Mouse (Mus musculus): ENCODE results near the gene Map6. TPM values are rescaled to one million over a fixed set of nuclear protein-coding genes. Genes with fewer than 3 reads are reported as not detected.

The Map6 gene
- polyA plus RNA-seq, 1 experiment from 2014 or later: 2.3 TPM

DNA sequence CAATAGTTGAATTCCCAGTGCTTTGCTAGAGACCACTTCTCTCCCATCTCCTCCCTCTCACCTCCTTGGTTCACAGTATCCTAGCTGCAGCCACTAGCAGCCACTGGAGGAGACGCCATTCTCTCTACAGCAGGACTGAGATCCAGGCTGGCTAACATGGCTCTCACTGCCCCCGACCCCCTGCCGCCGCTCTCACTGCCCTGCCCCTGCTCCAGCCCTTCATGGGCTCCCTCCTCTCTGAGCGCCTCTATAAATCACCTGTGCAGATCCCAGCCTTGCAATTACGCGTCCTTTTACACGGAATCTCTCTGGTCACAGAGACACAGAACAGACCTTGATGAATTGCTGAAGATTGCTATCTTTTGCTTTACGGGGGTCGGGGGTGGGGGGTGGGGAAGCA is 57.6 kb downstream of the Map6 start:
- Histone ChIP-seq H3K4me3 (no peak overlapping the region), H3K4me1 (peaks cover 21% of the 10 kb centered on the region), H3K9me3 (no peaks in the 10 kb centered on the region), H3K27ac (no peak overlapping the region), H3K27me3 (ENCODE audit: insufficient read depth, poor library complexity, severe bottlenecking) (peaks cover 58% of the 10 kb centered on the region), H3K36me3 (no peaks in the 10 kb centered on the region)
- no peak for DNase-seq (ENCODE audit: low spot score)
- WGBS: 29% methylated on average over 10 of the region's 10 CpGs

DNA sequence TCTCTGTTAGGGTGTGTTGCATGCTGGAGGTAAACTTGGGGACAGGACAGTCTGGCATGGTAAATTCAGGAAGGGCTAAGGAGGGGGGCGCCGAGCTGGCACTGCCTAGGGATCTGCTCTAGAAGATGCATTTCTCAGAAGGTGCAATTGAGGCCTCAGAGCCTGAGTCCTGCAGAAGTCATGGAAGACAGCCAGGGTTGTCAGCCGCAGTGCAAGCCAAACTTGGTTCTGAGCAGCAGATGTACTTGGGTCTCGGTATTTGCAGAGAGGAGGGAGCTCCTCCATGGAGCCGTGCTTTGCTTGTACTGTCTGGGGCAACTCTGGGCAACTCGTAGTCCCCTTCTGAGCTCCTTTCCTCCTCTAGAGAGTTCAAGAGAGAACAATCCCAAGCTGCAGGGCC is 58.9 kb downstream of the Map6 start:
- H3K4me1 ChIP-seq: peaks cover 14% of the 10 kb centered on the region
- 74% methylated on average over 6 of the region's 6 CpGs for WGBS
- peaks cover 50% of the 10 kb centered on the region for H3K27me3 ChIP-seq (ENCODE audit: insufficient read depth, poor library complexity, severe bottlenecking)
- H3K4me3 ChIP-seq: no peak overlapping the region
- no peaks in the 10 kb centered on the region for H3K36me3 ChIP-seq
- H3K27ac ChIP-seq: 0 out of 2 replicates have a peak overlapping the region, but pooled peaks have one; percentile 23
- no peaks in the 10 kb centered on the region for H3K9me3 ChIP-seq
- DNase-seq (ENCODE audit: low spot score): no peak

DNA sequence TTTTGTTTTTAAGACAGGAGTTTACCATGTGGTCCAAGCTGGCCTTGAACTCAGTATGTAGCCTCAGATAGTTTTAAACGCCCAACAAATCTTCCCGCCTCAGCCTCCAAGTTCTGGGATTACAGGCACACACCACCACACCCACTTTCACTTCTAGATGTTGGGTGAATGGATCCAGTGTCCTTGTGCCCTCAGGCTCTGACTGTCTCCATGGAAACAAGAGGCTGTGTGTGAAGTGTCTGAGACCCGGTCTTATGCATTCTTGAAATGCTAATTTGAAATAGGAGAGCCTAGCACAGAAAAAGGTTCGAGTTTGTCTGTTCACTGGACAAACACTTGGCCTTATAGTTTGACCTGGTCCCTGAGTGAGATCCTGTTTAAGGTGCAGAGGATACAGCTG is 61.6 kb downstream of the Map6 start:
- H3K27ac ChIP-seq: no peak overlapping the region
- WGBS: 64% methylated on average over 4 of the region's 4 CpGs
- H3K36me3 ChIP-seq: no peaks in the 10 kb centered on the region
- no peak overlapping the region for H3K4me3 ChIP-seq
- peaks cover 15% of the 10 kb centered on the region for H3K4me1 ChIP-seq
- DNase-seq (ENCODE audit: low spot score): no peak
- no peaks in the 10 kb centered on the region for H3K9me3 ChIP-seq
- peaks cover 35% of the 10 kb centered on the region for H3K27me3 ChIP-seq (ENCODE audit: insufficient read depth, poor library complexity, severe bottlenecking)

DNA sequence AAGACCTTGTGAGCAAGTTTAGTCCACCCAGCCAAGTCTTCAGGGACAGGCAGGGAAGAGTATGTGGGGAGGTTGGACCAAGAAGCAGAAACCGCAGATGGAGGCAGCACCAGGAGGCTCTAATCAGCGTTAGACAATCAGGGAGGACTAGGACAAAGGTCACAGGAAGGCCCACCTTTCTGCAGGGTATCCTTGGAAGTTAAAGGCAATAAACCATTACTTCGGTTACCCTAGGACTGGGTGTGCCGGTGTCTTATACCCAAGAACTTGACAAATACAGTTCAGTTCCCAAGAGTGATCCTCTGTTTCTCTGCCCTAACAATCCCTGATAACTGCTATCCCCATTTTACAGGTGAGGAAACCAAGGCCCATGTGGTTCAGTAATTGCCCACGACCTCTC is 62.8 kb downstream of the Map6 start:
- H3K27ac ChIP-seq: no peak overlapping the region
- no peak for DNase-seq (ENCODE audit: low spot score)
- no peak overlapping the region for H3K4me3 ChIP-seq
- peaks cover 14% of the 10 kb centered on the region for H3K4me1 ChIP-seq
- no peaks in the 10 kb centered on the region for H3K36me3 ChIP-seq
- H3K9me3 ChIP-seq: no peaks in the 10 kb centered on the region
- peaks cover 25% of the 10 kb centered on the region for H3K27me3 ChIP-seq (ENCODE audit: insufficient read depth, poor library complexity, severe bottlenecking)
- WGBS: 81% methylated on average over 5 of the region's 5 CpGs

DNA sequence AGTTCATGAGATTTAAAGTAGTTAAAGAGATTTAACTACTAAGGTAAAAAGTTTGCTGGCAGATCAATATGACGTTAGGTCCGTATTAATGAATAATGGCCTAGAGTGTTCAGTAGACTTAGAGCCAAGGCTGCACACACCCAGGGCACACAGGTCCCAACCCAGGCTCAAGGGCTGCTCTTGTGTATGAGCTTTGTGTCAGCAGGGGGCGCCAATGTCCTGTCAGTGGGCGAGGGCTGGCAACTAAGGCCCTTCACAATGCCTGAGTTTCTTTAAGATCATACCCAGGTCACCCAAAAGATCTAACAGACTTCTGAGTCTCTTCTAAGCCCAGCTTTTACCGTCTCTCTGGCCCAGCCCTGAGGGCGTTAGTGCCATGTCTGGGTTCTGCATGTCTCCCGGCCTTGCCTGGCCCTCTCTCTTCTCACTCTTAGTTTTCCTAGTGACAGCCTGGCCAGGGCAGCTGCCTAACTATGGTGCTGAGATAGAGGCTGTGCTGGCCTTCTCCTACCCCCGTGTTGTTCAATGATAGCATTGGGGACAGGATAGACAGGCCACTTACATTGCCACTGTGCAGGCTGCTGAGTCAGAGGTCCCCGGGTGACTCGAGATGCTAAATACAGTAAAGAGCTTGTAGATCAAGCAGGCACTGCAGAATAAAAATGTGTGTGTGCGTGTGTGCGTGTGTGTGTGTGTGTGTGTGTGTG is 65.7 kb downstream of the Map6 start:
- no peaks in the 10 kb centered on the region for H3K9me3 ChIP-seq
- WGBS: 36% methylated on average over 12 of the region's 12 CpGs
- peaks cover 14% of the 10 kb centered on the region for H3K4me1 ChIP-seq
- H3K27me3 ChIP-seq (ENCODE audit: insufficient read depth, poor library complexity, severe bottlenecking): 0 out of 2 replicates have a peak, but pooled peaks cover 2% of the 10 kb centered on the region
- H3K4me3 ChIP-seq: no peak overlapping the region
- H3K36me3 ChIP-seq: no peaks in the 10 kb centered on the region
- H3K27ac ChIP-seq: peak overlapping the region; percentile 56; the same call in 1 of the 2 replicates
- peak; percentile 90 for DNase-seq (ENCODE audit: low spot score)

DNA sequence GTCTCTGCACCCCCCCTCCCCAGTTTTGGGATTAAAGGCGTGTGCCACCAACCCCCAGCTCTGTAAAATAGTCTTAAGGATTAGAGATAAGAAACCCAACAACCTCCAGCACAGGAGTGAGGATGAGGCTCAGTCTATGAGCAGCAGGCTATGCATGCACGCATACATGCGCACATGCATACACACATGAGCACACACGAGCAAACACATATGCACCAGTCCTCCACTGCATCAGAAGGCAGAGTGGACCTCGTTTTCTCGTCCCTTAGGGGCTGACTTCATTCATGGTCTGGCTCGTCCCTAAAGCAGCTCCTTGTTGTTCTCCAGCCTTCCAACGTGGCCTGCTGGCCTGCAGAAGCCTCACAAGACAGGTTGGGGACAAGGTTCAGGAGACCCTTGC is 73.5 kb downstream of the Map6 start:
- no peak for DNase-seq (ENCODE audit: low spot score)
- Histone ChIP-seq H3K4me3 (no peak overlapping the region), H3K9me3 (no peaks in the 10 kb centered on the region), H3K27ac (no peak overlapping the region), H3K36me3 (peaks cover 49% of the 10 kb centered on the region), H3K27me3 (ENCODE audit: insufficient read depth, poor library complexity, severe bottlenecking) (no peaks in the 10 kb centered on the region), H3K4me1 (peaks cover under 1% of the 10 kb centered on the region; the same call in 1 of the 2 replicates)
- 74% methylated on average over 8 of the region's 8 CpGs for WGBS

DNA sequence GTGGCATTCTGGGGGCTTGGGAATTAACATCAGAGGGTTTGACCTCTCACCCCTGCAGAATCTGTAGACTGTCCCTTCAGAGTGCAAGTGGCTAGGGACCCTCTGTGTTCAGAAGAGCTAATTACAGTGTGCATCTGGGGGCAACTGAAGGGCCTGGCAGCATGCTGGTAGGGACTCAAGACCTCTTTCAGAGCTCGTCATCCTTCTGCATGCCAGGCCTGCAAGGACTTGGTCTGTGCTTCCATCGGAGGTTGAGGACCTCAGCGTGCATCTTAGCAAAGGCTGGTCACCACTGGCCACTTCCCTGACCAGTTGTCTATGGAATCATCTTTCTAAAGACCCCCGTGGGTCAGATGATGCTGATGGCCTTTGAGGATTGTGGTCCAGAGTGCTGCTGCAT is 76.3 kb downstream of the Map6 start:
- Histone ChIP-seq H3K4me1 (peaks cover 16% of the 10 kb centered on the region), H3K27me3 (ENCODE audit: insufficient read depth, poor library complexity, severe bottlenecking) (no peaks in the 10 kb centered on the region), H3K9me3 (no peaks in the 10 kb centered on the region), H3K36me3 (peaks cover 76% of the 10 kb centered on the region), H3K27ac (no peak overlapping the region), H3K4me3 (no peak overlapping the region)
- DNase-seq (ENCODE audit: low spot score): no peak
- WGBS: 75% methylated on average over 4 of the region's 4 CpGs

DNA sequence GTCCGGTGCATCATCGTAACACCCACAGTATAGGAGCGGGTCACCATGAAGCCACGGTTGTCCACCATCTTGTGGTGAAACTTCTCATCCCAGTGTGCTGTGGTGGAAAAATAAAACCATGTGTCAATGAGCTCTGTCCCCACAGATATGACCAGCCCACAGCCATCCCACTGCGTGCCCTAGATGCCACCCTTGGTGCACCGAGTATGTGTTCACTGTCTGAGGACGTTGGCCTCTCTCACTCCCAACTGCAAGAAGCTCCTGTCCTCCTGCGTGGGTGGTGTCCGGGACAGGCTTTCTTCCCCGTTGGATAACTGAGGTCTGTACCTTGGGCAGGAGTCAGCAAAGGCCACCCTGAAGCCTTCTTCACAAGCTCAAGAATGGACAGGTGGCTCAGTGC is 80.0 kb downstream of the Map6 start:
- Histone ChIP-seq H3K36me3 (peaks cover 88% of the 10 kb centered on the region), H3K9me3 (no peaks in the 10 kb centered on the region), H3K4me1 (peaks cover 42% of the 10 kb centered on the region), H3K27me3 (ENCODE audit: insufficient read depth, poor library complexity, severe bottlenecking) (no peaks in the 10 kb centered on the region), H3K4me3 (no peak overlapping the region), H3K27ac (no peak overlapping the region)
- 89% methylated on average over 10 of the region's 10 CpGs for WGBS
- DNase-seq (ENCODE audit: low spot score): no peak

DNA sequence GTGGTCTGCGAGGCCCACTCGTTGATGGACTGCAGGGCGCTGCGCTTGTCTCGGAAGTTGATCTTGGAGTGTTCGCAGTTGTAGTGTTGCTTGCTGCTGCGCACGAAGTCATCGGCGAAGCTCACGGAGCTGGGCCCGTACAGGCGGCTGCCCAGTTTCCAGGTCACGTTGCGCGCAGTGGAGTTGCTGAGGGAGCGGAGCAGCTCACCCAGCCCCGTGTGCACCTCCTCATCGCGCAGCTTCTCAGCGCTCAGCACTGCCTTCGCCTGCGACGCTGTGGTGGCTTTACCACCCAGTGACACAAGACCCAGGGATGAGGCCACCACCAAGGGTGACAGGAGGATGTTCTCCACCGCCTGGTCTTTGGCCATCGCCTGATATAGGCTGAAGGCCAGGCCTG is 81.6 kb downstream of the Map6 start:
- H3K27me3 ChIP-seq (ENCODE audit: insufficient read depth, poor library complexity, severe bottlenecking): no peaks in the 10 kb centered on the region
- peak overlapping the region; percentile 13; the same call in 1 of the 2 replicates for H3K4me3 ChIP-seq
- no peak for DNase-seq (ENCODE audit: low spot score)
- H3K4me1 ChIP-seq: peaks cover 53% of the 10 kb centered on the region
- H3K27ac ChIP-seq: 0 out of 2 replicates have a peak overlapping the region, but pooled peaks have one; percentile 19
- no peaks in the 10 kb centered on the region for H3K9me3 ChIP-seq
- WGBS: 90% methylated on average over 26 of the region's 26 CpGs
- peaks cover 72% of the 10 kb centered on the region for H3K36me3 ChIP-seq

DNA sequence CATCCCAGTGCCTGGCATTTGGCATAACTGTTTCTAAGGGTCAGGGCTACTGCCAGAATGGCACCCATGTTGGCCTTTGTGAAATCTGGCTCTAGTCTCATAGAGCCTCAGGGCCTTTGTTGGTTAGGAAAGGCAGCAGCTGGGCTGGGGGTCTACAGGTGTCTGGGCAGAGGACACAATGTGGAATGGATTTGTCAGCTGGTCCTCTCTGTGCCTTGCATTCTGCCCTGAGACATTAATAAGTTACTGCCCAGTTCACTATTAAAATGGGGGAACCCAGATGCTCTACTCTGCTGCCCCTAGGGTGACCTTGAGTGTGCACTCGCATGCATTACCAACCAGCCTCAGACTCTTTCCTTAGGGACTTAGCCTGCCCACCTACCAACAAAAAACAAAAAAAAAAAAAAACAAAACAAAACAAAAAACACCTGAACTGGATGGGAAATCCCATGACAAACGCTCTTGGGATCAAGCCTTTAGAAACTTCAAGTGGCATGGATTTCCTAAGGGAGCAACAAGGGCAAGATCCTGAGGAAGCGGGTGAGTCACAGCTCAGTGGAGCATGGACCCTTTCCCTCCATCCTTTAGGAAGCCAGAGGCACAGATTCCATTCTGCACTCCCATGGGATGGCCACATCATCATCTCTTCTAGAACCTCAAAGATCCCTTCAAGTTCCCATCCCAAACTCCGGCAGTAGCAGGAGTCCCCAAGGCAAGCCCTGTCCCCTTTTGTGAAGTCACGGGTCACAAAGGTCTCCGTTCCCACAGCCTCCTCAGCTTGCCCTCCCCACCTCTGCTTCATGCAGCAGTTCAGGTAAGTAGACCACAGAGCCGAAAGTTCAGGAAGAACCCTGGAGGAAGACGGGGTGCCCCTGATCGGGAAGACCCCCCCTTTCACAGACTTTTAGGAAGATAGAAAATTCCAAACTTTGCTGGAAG is 82.8 kb downstream of the Map6 start:
- Histone ChIP-seq H3K27ac (peak overlapping the region; percentile 95), H3K9me3 (no peaks in the 10 kb centered on the region), H3K4me1 (peaks cover 65% of the 10 kb centered on the region), H3K4me3 (peak overlapping the region; percentile 73), H3K36me3 (peaks cover 61% of the 10 kb centered on the region), H3K27me3 (ENCODE audit: insufficient read depth, poor library complexity, severe bottlenecking) (no peaks in the 10 kb centered on the region)
- DNase-seq (ENCODE audit: low spot score): no peak
- 67% methylated on average over 9 of the region's 9 CpGs for WGBS

DNA sequence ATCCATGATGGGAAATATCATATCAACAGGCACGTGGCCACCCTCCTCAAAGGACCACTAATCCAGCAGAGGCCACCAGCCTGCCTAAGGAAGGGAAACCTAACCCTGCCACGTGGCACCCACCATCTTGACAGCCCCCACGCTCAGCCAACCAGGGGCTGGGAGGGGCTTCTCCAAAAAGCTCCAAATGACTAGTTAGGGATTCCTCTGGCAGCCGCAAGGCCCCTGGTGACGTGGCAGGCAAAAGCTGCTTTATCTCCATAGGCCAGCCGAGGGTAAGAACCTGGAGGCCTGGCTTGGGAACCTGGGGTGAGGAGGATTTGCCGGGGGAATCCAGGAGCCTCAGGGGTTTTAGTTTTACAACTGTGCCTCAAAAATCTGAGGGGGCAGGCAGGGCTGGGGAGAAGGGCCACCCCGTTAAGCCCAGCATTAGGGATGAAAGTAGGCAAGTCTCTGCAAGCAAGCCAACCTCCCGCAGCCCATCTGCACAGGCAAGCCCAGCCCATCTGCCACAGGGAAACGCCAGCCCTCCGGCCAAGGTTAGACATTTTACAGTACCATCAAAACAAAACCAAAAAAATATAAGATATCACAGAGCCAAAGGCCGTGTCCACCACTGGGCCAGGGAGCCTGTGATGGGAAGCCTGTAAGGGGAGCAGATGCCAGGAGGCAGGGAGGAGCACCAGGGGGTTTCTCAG is 84.0 kb downstream of the Map6 start:
- peak overlapping the region; percentile 95 for H3K27ac ChIP-seq
- peaks cover 49% of the 10 kb centered on the region for H3K36me3 ChIP-seq
- 2% methylated on average over 12 of the region's 12 CpGs for WGBS
- no peaks in the 10 kb centered on the region for H3K27me3 ChIP-seq (ENCODE audit: insufficient read depth, poor library complexity, severe bottlenecking)
- DNase-seq (ENCODE audit: low spot score): peak; percentile 85
- peaks cover 71% of the 10 kb centered on the region for H3K4me1 ChIP-seq
- no peaks in the 10 kb centered on the region for H3K9me3 ChIP-seq
- H3K4me3 ChIP-seq: peak overlapping the region; percentile 73

DNA sequence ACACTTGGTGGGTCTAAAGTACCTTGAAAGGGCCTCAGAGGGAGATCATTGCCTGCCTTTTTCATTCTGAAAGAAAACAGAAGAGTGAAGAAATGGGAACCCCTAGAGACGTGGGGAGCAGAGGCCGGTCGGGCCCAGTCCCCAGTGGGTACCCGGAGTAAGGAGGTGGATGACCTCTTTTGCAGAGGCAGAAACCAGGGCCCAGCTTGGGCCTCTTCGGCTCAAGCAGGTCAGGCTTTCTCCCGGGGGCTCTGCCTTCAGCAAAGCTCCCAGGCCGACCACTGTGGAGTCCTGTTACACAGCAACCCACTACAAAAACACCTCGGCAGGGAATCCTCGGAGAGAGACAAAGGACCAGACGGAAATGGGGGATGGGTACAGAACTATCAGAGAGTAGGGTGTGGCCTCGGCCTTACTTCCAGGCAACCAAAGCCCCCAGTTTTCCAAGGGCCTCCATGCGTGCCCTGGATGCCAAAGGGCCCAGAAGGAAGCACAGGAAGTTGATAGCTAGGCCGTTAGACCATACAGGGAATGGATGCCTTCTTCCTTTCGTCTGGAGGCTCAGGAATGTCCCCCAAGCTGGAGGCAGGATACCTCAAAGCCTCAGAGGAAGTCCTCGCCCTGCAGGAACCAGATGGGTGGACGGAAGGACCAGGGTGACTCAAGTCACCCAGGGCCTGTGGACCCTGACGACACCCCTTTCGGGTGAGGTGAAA is 84.7 kb downstream of the Map6 start:
- WGBS: under 1% methylated on average over 18 of the region's 18 CpGs
- H3K9me3 ChIP-seq: no peaks in the 10 kb centered on the region
- peak; percentile 83 for DNase-seq (ENCODE audit: low spot score)
- peak overlapping the region; percentile 73 for H3K4me3 ChIP-seq
- no peaks in the 10 kb centered on the region for H3K27me3 ChIP-seq (ENCODE audit: insufficient read depth, poor library complexity, severe bottlenecking)
- peaks cover 72% of the 10 kb centered on the region for H3K4me1 ChIP-seq
- H3K27ac ChIP-seq: peak overlapping the region; percentile 95
- peaks cover 42% of the 10 kb centered on the region for H3K36me3 ChIP-seq
